Mouse (Mus musculus) thymus, adult 2 months (tissue): Measurements from ENCODE around the gene Rhbdd1. TPM values are rescaled to one million over a fixed set of nuclear protein-coding genes. Genes with fewer than 3 reads are reported as not detected.

Experiments used
- DNase-seq: peaks from one replicate; pipeline ENCODE4 v3.0.0; 2021
- H3K27ac ChIP-seq: fragments of 200-500 bp; 2 replicates; pipeline ENCODE4 v1.5.1; 2012; ENCODE audit warnings: low read length, control low read depth; ENCODE audit not compliant: control insufficient read depth, insufficient read depth
- H3K27me3 ChIP-seq: fragments of 200-500 bp; 2 replicates; pipeline ENCODE4 v1.6.1; 2012; ENCODE audit warnings: mild to moderate bottlenecking, low read length, moderate library complexity, mixed read lengths; ENCODE audit not compliant: control insufficient read depth, insufficient read depth
- H3K36me3 ChIP-seq: fragments of 200-500 bp; 2 replicates; pipeline ENCODE4 v1.6.1; 2012; ENCODE audit warnings: mild to moderate bottlenecking, low read length, moderate library complexity; ENCODE audit not compliant: control insufficient read depth, insufficient read depth
- H3K4me1 ChIP-seq: fragments of 200-500 bp; replicated peaks from 2 replicates; pipeline ENCODE4 v1.6.1; 2012; ENCODE audit warnings: low read length; ENCODE audit not compliant: control insufficient read depth, insufficient read depth
- H3K4me3 ChIP-seq: fragments of 200-500 bp; 2 replicates; pipeline ENCODE4 v1.5.1; 2012; ENCODE audit warnings: mild to moderate bottlenecking, low read length, control low read depth, moderate library complexity; ENCODE audit not compliant: control insufficient read depth, insufficient read depth
- CTCF ChIP-seq: fragments of 200-500 bp; IDR thresholded peaks from 2 replicates; pipeline ENCODE4 v1.5.1; 2012; ENCODE audit warnings: mild to moderate bottlenecking, control low read depth, low read length, moderate library complexity, borderline replicate concordance; ENCODE audit not compliant: control insufficient read depth, poor library complexity, insufficient read depth; ENCODE audit errors: extremely low read depth
- POLR2A ChIP-seq: fragments of 200-500 bp; IDR thresholded peaks from 2 replicates; pipeline ENCODE4 v1.6.1; 2012; ENCODE audit warnings: mild to moderate bottlenecking, low read length, control low read depth, moderate library complexity; ENCODE audit not compliant: control insufficient read depth, poor library complexity, insufficient read depth; ENCODE audit errors: extremely low read depth
- WGBS: fragments of 180-500 bp; shearing (Covaris S2); methylation state at CpG from one replicate; pipeline ENCODE4 v1.1.7; 2018; 5-methylcytosine and 5-hydroxymethylcytosine counted together
- polyA plus RNA-seq: library from polyadenylated mRNA; depleted of rRNA; stranded (reverse); fragments of >200 nt; gene quantifications from 2 replicates; pipeline ENCODE4 v1.2.3, GENCODE M21; 2012

Rhbdd1 gene
- polyA plus RNA-seq, 1 experiment, result 10.7 TPM

- no peak overlapping the region for H3K27ac ChIP-seq
- no peak overlapping the region for H3K4me3 ChIP-seq
- TF ChIP-seq CTCF (no peak), POLR2A (no peak)
- peaks cover 21% of the 10 kb centered on the region for H3K27me3 ChIP-seq
- peaks cover 17% of the 10 kb centered on the region for H3K4me1 ChIP-seq
- WGBS, result 79% methylated on average over 22 of the region's 22 CpGs
- no peak for DNase-seq
- H3K36me3 ChIP-seq, result no peaks in the 10 kb centered on the region
Measured at GRCm38 (mm10) chr1:82287052-82287775, 29.0 kb upstream of the Rhbdd1 start.

DNA sequence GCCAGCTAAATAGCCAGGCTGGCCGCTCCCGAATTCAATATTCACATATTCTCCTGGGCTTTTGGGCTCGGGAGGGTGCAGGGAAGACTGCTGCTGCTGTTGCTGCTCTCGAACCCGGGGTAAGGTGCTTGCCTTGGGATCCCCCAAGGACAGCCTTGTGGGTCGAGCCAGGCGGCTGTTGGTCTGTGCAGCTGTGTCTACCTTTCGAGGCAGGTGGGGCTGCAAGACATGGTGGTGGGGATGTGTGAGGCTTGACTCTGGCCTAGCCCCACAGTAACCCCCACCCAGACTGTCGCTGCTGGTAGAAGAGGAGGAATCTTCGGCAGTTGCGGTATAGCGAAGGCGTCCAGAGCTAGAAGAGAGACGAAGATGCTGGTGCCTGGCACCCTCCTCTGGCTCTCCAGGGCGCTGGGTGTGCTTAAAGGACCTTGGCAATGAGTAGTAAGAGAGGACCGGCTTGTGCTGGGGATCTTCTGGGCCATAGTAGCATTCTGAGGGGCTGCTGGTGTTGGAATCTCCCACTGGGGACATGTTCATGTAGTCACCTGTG lies 28.4 kb upstream of the Rhbdd1 start:
- TF ChIP-seq CTCF (no peak), POLR2A (no peak)
- H3K4me1 ChIP-seq, result peaks cover 17% of the 10 kb centered on the region
- no peak for DNase-seq
- no peak overlapping the region for H3K4me3 ChIP-seq
- H3K27ac ChIP-seq, result no peak overlapping the region
- 93% methylated on average over 16 of the region's 16 CpGs for WGBS
- no peaks in the 10 kb centered on the region for H3K36me3 ChIP-seq
- peaks cover 23% of the 10 kb centered on the region for H3K27me3 ChIP-seq

DNA sequence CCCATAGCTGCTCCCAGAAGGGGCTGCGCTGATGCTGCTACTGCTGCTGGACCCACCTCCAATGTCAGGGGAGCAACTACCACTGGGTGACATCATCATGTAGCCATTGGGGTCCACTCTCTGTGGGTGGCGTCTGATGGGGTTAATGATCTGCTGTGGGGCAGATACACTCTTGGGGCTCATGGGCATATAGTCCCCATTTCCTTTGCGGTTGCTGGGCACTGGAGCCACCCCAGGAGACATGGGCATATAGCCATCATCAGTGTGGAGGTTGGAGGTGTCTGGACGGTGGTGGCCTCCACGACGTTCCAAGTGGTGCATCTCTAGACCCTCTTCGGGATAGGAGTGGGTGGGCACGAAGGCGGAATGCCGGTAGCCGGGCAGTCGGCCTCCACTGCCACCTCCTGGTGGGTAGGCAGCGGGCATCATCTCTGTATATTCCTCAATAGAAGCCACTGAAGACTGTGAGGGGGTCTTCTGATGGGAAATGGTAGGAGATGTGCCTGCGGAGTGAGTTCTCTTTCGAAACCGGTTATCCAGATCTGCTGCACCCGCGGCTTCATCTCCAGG lies 27.7 kb upstream of the Rhbdd1 start:
- TF ChIP-seq CTCF, result no peak
- no peak for TF ChIP-seq POLR2A
- Histone ChIP-seq H3K4me1 (peaks cover 16% of the 10 kb centered on the region), H3K27ac (no peak overlapping the region), H3K27me3 (peaks cover 24% of the 10 kb centered on the region), H3K4me3 (no peak overlapping the region), H3K36me3 (no peaks in the 10 kb centered on the region)
- no peak for DNase-seq
- 95% methylated on average over 18 of the region's 18 CpGs for WGBS

DNA sequence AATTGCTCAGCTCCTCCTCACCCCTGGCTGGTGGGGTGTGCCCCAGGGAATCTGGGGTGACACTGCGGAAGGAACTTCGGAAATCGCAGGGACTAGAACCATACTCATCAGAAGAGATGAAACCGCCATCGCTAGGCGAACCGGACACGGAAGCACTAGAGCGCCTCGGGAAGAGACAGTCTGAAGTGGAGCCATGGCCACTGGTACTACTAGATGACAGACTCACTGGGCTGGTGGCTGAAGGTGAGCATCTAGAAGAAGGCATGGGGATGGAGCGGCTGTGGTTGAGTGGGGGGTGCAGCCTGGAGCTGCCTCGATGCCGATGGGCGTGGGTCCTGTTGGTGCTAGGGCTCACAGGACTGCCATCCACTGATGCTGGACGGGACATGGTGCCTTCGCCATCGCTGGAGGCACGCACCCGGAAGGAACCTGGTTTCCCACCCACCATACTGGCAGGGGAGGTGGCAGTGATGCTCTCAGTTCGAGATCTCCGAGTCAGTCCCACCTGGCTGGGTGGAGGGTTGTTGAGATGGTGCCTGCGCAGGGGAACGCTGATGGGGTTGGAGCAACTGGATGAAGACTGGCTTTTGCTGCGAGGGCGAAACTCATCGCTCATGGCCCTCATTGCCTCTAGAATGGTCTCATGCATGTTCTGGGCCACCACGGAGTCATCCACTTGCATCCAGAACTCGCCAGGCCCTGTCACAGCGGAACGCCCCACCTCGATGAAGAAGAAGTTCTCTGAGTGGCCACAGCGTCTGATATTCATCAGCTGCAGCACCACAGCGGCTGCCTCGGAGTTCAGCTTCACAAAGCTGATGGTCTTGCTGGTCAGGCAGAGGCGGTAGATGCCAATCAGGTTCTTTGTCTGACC lies 26.9 kb upstream of the Rhbdd1 start:
- peaks cover 16% of the 10 kb centered on the region for H3K4me1 ChIP-seq
- H3K27me3 ChIP-seq, result peaks cover 24% of the 10 kb centered on the region
- no peak overlapping the region for H3K27ac ChIP-seq
- no peak for TF ChIP-seq CTCF
- TF ChIP-seq POLR2A, result no peak
- 73% methylated on average over 35 of the region's 35 CpGs for WGBS
- H3K4me3 ChIP-seq, result 0 out of 2 replicates have a peak overlapping the region, but pooled peaks have one; percentile 45
- H3K36me3 ChIP-seq, result no peaks in the 10 kb centered on the region
- no peak for DNase-seq

DNA sequence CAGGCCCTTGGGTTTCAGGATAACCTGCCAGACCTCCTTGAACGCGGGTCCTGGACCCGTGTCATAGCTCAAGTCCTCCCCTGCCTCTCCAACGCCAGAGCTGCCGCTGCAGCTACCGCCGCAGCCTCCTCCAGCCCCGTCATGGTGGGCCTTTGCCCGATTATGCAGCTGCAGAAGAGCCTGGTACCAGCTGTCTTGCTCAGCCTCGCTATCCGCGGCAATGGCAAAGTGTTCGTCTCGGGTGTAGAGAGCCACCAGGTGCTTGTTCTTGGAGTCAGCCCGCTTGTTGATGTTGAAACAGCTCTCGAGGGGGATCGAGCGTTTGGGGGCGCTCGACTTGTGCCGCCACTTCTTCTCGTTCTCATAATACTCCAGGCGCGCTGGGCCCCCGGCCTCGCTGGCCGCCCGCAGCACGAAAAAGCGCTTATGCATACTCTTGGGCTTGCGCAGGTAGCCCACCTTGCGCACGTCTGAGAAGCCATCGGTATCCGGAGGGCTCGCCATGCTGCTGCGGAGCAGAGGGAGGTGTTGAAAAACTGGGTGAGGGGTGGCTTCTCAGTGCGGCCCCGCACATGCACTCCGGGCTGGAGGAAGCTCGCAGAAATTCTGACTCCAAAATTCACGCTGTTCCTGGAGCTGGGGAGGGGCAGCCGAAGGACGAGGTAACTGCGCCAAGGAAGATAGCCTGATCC lies 26.1 kb upstream of the Rhbdd1 start:
- H3K36me3 ChIP-seq, result no peaks in the 10 kb centered on the region
- WGBS, result 3% methylated on average over 45 of the region's 45 CpGs
- DNase-seq, result peak; percentile 3
- peak overlapping the region; percentile 45 for H3K4me3 ChIP-seq
- peaks cover 16% of the 10 kb centered on the region for H3K4me1 ChIP-seq
- TF ChIP-seq CTCF, result no peak
- TF ChIP-seq POLR2A, result no peak
- no peak overlapping the region for H3K27ac ChIP-seq
- peaks cover 24% of the 10 kb centered on the region for H3K27me3 ChIP-seq

GRCm38 (mm10) chr1:82290723-82291150 lies 25.5 kb upstream of the Rhbdd1 start:
- TF ChIP-seq CTCF, result no peak
- peak; percentile 12; the same call in 1 of the 2 replicates for TF ChIP-seq POLR2A
- H3K36me3 ChIP-seq, result no peaks in the 10 kb centered on the region
- H3K27ac ChIP-seq, result no peak overlapping the region
- H3K27me3 ChIP-seq, result peaks cover 24% of the 10 kb centered on the region
- peaks cover 16% of the 10 kb centered on the region for H3K4me1 ChIP-seq
- WGBS, result 1% methylated on average over 31 of the region's 31 CpGs
- peak overlapping the region; percentile 45 for H3K4me3 ChIP-seq
- DNase-seq, result peak; percentile 18
